Mouse (Mus musculus) kidney, embryonic 14.5 days (tissue): ENCODE results near the gene Raly. TPM values are rescaled to one million over a fixed set of nuclear protein-coding genes. Genes with fewer than 3 reads are reported as not detected.

Experiments used
- polyA plus RNA-seq: library from polyadenylated mRNA; unstranded; fragments of >200 nt; fragmentation: Nextera tagmentation; extraction: Ambion mirVana; gene quantifications from 2 replicates; pipeline ENCODE4 v1.2.1, GENCODE M21; 2014

Gene Raly
- polyA plus RNA-seq, 1 experiment from 2014 or later = 68.8 TPM

Other genes starting within 250 kb of the Raly start
- gene 1700003F12Rik, start 244.0 kb upstream of the Raly start, polyA plus RNA-seq = 0.54 and 0.89 TPM in 2 replicates
- gene Actl10, start 239.3 kb upstream of the Raly start, polyA plus RNA-seq = not detected in 2 replicates
- gene Necab3, start 232.2 kb upstream of the Raly start, polyA plus RNA-seq = 2.4 and 2.5 TPM in 2 replicates
- 10.0 and 11.3 TPM in 2 replicates for gene E2f1, start 221.2 kb upstream of the Raly start, polyA plus RNA-seq
- gene Pxmp4, start 187.4 kb upstream of the Raly start, polyA plus RNA-seq = 20.4 and 25.9 TPM in 2 replicates
- 1.1 and 1.3 TPM in 2 replicates for gene Zfp341, start 177.8 kb upstream of the Raly start, polyA plus RNA-seq
- gene 4930519P11Rik, start 177.7 kb upstream of the Raly start, polyA plus RNA-seq = 0.72 and 0.89 TPM in 2 replicates
- 13.9 and 19.5 TPM in 2 replicates for gene Chmp4b, start 139.4 kb upstream of the Raly start, polyA plus RNA-seq
- not detected in 2 replicates for gene Gm14214, start 21.1 kb upstream of the Raly start, polyA plus RNA-seq
- not detected in 2 replicates for gene a, start 306 bp downstream of the Raly start, polyA plus RNA-seq
- gene Eif2s2, start 101.8 kb downstream of the Raly start, polyA plus RNA-seq = 122 and 167 TPM in 2 replicates
- 1.3 and 1.9 TPM in 2 replicates for gene Gm14226, start 227.2 kb downstream of the Raly start, polyA plus RNA-seq